In genomic region chr16:30050767-30051490, GRCm38 (mm10) we compare ENCODE assay signal across 22 mouse cellular contexts. TPM values are rescaled to one million over a fixed set of nuclear protein-coding genes. Genes with fewer than 3 reads are reported as not detected.
A peak's percentile ranks its signal among the peaks of the same experiment; 100 is the strongest.
DNase-seq lines count a peak whose midpoint lies in the region; ATAC-seq and TF ChIP-seq lines count a peak whose summit lies in the region.
"Had no signal": no experiment of that assay in that cellular context is flagged by ENCODE, and none has a peak within 500 bp of the region (broad histone marks: within the 10 kb centered on the region; RNA-seq: fewer than 3 reads in every experiment).

No protein-coding gene starts in this region.

- 67% methylated on average over 10 of the region's 10 CpGs for WGBS in heart, embryonic 11.5 days (ENCODE audit: insufficient replicate concordance)
- 48% methylated on average over 10 of the region's 10 CpGs for WGBS in intestine, embryonic 15.5 days
- WGBS in kidney, embryonic 16.5 days = 50% methylated on average over 10 of the region's 10 CpGs
- WGBS in small intestine, adult 2 months = 28% methylated on average over 10 of the region's 10 CpGs
- WGBS in forebrain, postnatal 0 days = 72% methylated on average over 10 of the region's 10 CpGs
- 69% methylated on average over 10 of the region's 10 CpGs for WGBS in hindbrain, embryonic 12.5 days

- H3K36me3 ChIP-seq in heart, embryonic 11.5 days (ENCODE audit: control insufficient read depth, insufficient read depth, low read length) = no peaks in the 10 kb centered on the region
- no peaks in the 10 kb centered on the region for H3K36me3 ChIP-seq in intestine, embryonic 15.5 days
- H3K36me3 ChIP-seq in kidney, embryonic 16.5 days (ENCODE audit: insufficient read depth, low read length) = no peaks in the 10 kb centered on the region
- H3K36me3 ChIP-seq in small intestine, adult 2 months (ENCODE audit: control insufficient read depth, insufficient read depth, low read length) = no peaks in the 10 kb centered on the region
- H3K36me3 ChIP-seq in forebrain, postnatal 0 days (ENCODE audit: insufficient read depth) = no peaks in the 10 kb centered on the region
- no peaks in the 10 kb centered on the region for H3K36me3 ChIP-seq in hindbrain, embryonic 12.5 days
- H3K36me3 ChIP-seq: G1E; heart, embryonic 13.5 days had no signal

- no peaks in the 10 kb centered on the region for H3K27me3 ChIP-seq in heart, embryonic 11.5 days (ENCODE audit: control insufficient read depth, insufficient read depth, low read length)
- H3K27me3 ChIP-seq in intestine, embryonic 15.5 days (replicated peaks) = no peaks in the 10 kb centered on the region
- no peaks in the 10 kb centered on the region for H3K27me3 ChIP-seq in kidney, embryonic 16.5 days (ENCODE audit: insufficient read depth, low read length)
- H3K27me3 ChIP-seq in small intestine, adult 2 months (ENCODE audit: control insufficient read depth, insufficient read depth, low read length) = no peaks in the 10 kb centered on the region
- H3K27me3 ChIP-seq in forebrain, postnatal 0 days (ENCODE audit: insufficient read depth, low read length) = no peaks in the 10 kb centered on the region
- peaks cover 59% of the 10 kb centered on the region for H3K27me3 ChIP-seq in hindbrain, embryonic 12.5 days

- peaks cover 4% of the 10 kb centered on the region; the same call in 1 of the 2 replicates for H3K4me1 ChIP-seq in heart, embryonic 11.5 days (ENCODE audit: control insufficient read depth, insufficient read depth, low read length)
- peaks cover 20% of the 10 kb centered on the region for H3K4me1 ChIP-seq in intestine, embryonic 15.5 days (replicated peaks)
- peaks cover 30% of the 10 kb centered on the region for H3K4me1 ChIP-seq in kidney, embryonic 16.5 days (ENCODE audit: insufficient read depth, low read length)
- peaks cover 57% of the 10 kb centered on the region for H3K4me1 ChIP-seq in small intestine, adult 2 months (ENCODE audit: control insufficient read depth, insufficient read depth, insufficient read length, low read length)
- H3K4me1 ChIP-seq in forebrain, postnatal 0 days (ENCODE audit: insufficient read depth) = no peaks in the 10 kb centered on the region
- H3K4me1 ChIP-seq in hindbrain, embryonic 12.5 days = peaks cover 6% of the 10 kb centered on the region; the same call in 1 of the 2 replicates

- TF ChIP-seq POLR2A in small intestine, adult 2 months (IDR thresholded peaks at IDR 0.05; ENCODE audit: low read depth, low read length) = no peak

- H3K4me2 ChIP-seq in heart, embryonic 11.5 days = no peak overlapping the region
- no peak overlapping the region for H3K4me2 ChIP-seq in intestine, embryonic 15.5 days (replicated peaks)
- H3K4me2 ChIP-seq in kidney, embryonic 16.5 days (replicated peaks; ENCODE audit: low read depth, low read length) = no peak overlapping the region
- H3K4me2 ChIP-seq in forebrain, postnatal 0 days (ENCODE audit: low read depth) = no peak overlapping the region
- no peak overlapping the region for H3K4me2 ChIP-seq in hindbrain, embryonic 12.5 days (replicated peaks)
- H3K4me2 ChIP-seq: heart, embryonic 13.5 days; hindbrain, embryonic 14.5 days had no signal

- no peaks in the 10 kb centered on the region for H3K9me3 ChIP-seq in heart, embryonic 11.5 days (replicated peaks; ENCODE audit: control insufficient read depth, low read length)
- no peaks in the 10 kb centered on the region for H3K9me3 ChIP-seq in intestine, embryonic 15.5 days
- no peaks in the 10 kb centered on the region for H3K9me3 ChIP-seq in kidney, embryonic 16.5 days (ENCODE audit: low read length)
- no peaks in the 10 kb centered on the region for H3K9me3 ChIP-seq in forebrain, postnatal 0 days (ENCODE audit: low read length)
- H3K9me3 ChIP-seq in hindbrain, embryonic 12.5 days (replicated peaks) = no peaks in the 10 kb centered on the region
- H3K9me3 ChIP-seq: G1E; heart, embryonic 13.5 days had no signal

- DNase-seq in heart, adult 11 months = peak; percentile 77
- no peak for DNase-seq in forebrain, postnatal 0 days
- no peak for DNase-seq in lung, postnatal 10 days
- DNase-seq: adrenal gland, postnatal 25 days; cerebellum, adult 11-12 months; cerebellum, postnatal 14 days; embryo, embryonic 11 days; gastrocnemius, adult 2 months; layer of hippocampus, adult 9-11 months; lung, adult 18-20 months; midbrain, embryonic 14.5 days; thymus, postnatal 14 days had no signal

- no peak overlapping the region for H3K27ac ChIP-seq in heart, embryonic 11.5 days (ENCODE audit: low read depth, low read length)
- H3K27ac ChIP-seq in intestine, embryonic 15.5 days = peak overlapping the region; percentile 84
- peak overlapping the region; percentile 43; the same call in 1 of the 2 replicates for H3K27ac ChIP-seq in kidney, embryonic 16.5 days (ENCODE audit: low read length)
- H3K27ac ChIP-seq in small intestine, adult 2 months (ENCODE audit: insufficient read depth, low read depth, low read length) = peak overlapping the region; percentile 94
- no peak overlapping the region for H3K27ac ChIP-seq in forebrain, postnatal 0 days (ENCODE audit: low read depth, low read length)
- no peak overlapping the region for H3K27ac ChIP-seq in hindbrain, embryonic 12.5 days
- H3K27ac ChIP-seq: gastrocnemius, adult 2 months; heart, embryonic 13.5 days; hindbrain, embryonic 14.5 days had no signal

- TF ChIP-seq CTCF in small intestine, adult 2 months (IDR thresholded peaks at IDR 0.05; ENCODE audit: extremely low read depth, insufficient read length, insufficient replicate concordance, low read depth, low read length) = no peak
- TF ChIP-seq CTCF in forebrain, postnatal 0 days (IDR thresholded peaks at IDR 0.05; ENCODE audit: low read depth) = no peak

- ATAC-seq in heart, embryonic 11.5 days (replicated peaks; ENCODE audit: insufficient number of reproducible peaks, low FRiP score, low TSS enrichment) = no peak
- peak; percentile 42 for ATAC-seq in intestine, embryonic 15.5 days
- ATAC-seq in kidney, embryonic 16.5 days (ENCODE audit: low FRiP score, low TSS enrichment) = no peak
- ATAC-seq in forebrain, postnatal 0 days = no peak
- ATAC-seq in hindbrain, embryonic 12.5 days (ENCODE audit: low FRiP score) = no peak

- H3K4me3 ChIP-seq in heart, embryonic 11.5 days (ENCODE audit: low read depth, low read length) = no peak overlapping the region
- H3K4me3 ChIP-seq in intestine, embryonic 15.5 days (replicated peaks) = no peak overlapping the region
- no peak overlapping the region for H3K4me3 ChIP-seq in kidney, embryonic 16.5 days (ENCODE audit: low read length)
- no peak overlapping the region for H3K4me3 ChIP-seq in small intestine, adult 2 months (ENCODE audit: low read depth, low read length)
- no peak overlapping the region for H3K4me3 ChIP-seq in forebrain, postnatal 0 days (ENCODE audit: low read depth, low read length)
- H3K4me3 ChIP-seq in hindbrain, embryonic 12.5 days = no peak overlapping the region
- H3K4me3 ChIP-seq: gastrocnemius, adult 2 months; heart, embryonic 13.5 days; megakaryocyte, embryonic 14.5 days had no signal

- no peak overlapping the region for H3K9ac ChIP-seq in heart, embryonic 11.5 days (ENCODE audit: low read depth, low read length)
- no peak overlapping the region for H3K9ac ChIP-seq in intestine, embryonic 15.5 days
- no peak overlapping the region for H3K9ac ChIP-seq in kidney, embryonic 16.5 days (replicated peaks; ENCODE audit: low read length)
- no peak overlapping the region for H3K9ac ChIP-seq in forebrain, postnatal 0 days
- H3K9ac ChIP-seq in hindbrain, embryonic 12.5 days = no peak overlapping the region
- H3K9ac ChIP-seq: heart, embryonic 13.5 days; hindbrain, embryonic 14.5 days had no signal

RNA-seq across cellular contexts. Expression of gene Hes1, which starts 13.3 kb away (rescaled TPM):
- 29.1 and 30.3 TPM in 2 replicates for polyA plus RNA-seq in heart, embryonic 11.5 days (2014; fragmentation: Nextera tagmentation; extraction: Ambion mirVana)
- 55.7 and 67.4 TPM in 2 replicates for polyA plus RNA-seq in intestine, embryonic 15.5 days (2015; fragmentation: Nextera tagmentation; extraction: Ambion mirVana)
- 45.5 and 45.7 TPM in 2 replicates for polyA plus RNA-seq in kidney, embryonic 16.5 days (2015; fragmentation: Nextera tagmentation; extraction: Ambion mirVana)
- 135 and 295 TPM in 2 replicates for polyA plus RNA-seq in small intestine, adult 2 months (2012; rRNA removed)
- 6.9 and 11.2 TPM in 2 replicates for total RNA-seq in forebrain, postnatal 0 days (2014; rRNA removed)
- 11.2 and 13.1 TPM in 2 replicates for polyA plus RNA-seq in forebrain, postnatal 0 days (2015; fragmentation: Nextera tagmentation; extraction: Ambion mirVana)
- 39.5 and 40.3 TPM in 2 replicates for polyA plus RNA-seq in hindbrain, embryonic 12.5 days (2016; fragmentation: Nextera tagmentation; extraction: Ambion mirVana)
- total RNA-seq: granulocyte monocyte progenitor cell, adult 5-6 weeks had no signal

Comparison
In these comparisons a context has a peak if more than half of its experiments do, and no peak if none do; other contexts are left out.
1. H3K27ac ChIP-seq: peak in intestine, embryonic 15.5 days (single experiment), kidney, embryonic 16.5 days (single experiment) and small intestine, adult 2 months (single experiment); none in heart, embryonic 11.5 days (single experiment), forebrain, postnatal 0 days (single experiment) and hindbrain, embryonic 12.5 days (single experiment).